Mouse (Mus musculus) ES-Bruce4 (cell line): ENCODE results near the gene Mdfi. TPM values are rescaled to one million over a fixed set of nuclear protein-coding genes. Genes with fewer than 3 reads are reported as not detected.

ENCODE experiments used
- H3K27ac ChIP-seq: 2 replicates; pipeline ENCODE4 v1.5.1; 2012; ENCODE audit warnings: low read length, inconsistent platforms; ENCODE audit not compliant: insufficient read depth
- H3K27me3 ChIP-seq: 2 replicates; pipeline ENCODE4 v1.6.1; 2012; ENCODE audit warnings: mild to moderate bottlenecking, low read length, inconsistent platforms; ENCODE audit not compliant: control insufficient read depth, poor library complexity, insufficient read depth, severe bottlenecking
- H3K36me3 ChIP-seq: 2 replicates; pipeline ENCODE4 v1.6.1; 2012; ENCODE audit warnings: inconsistent platforms, mild to moderate bottlenecking, low read length, moderate library complexity; ENCODE audit not compliant: control insufficient read depth, poor library complexity, insufficient read depth, severe bottlenecking
- H3K4me1 ChIP-seq: one replicate; pipeline ENCODE4 v1.8.1; 2011; ENCODE audit warnings: low read length; ENCODE audit not compliant: control insufficient read depth, insufficient read depth
- H3K4me3 ChIP-seq: 2 replicates; pipeline ENCODE4 v1.5.1; 2011; ENCODE audit warnings: low read depth, mild to moderate bottlenecking, low read length
- H3K9ac ChIP-seq: 2 replicates; pipeline ENCODE4 v1.6.1; 2012; ENCODE audit warnings: low read depth, mild to moderate bottlenecking, inconsistent platforms; ENCODE audit not compliant: poor library complexity, severe bottlenecking
- H3K9me3 ChIP-seq: replicated peaks from 2 replicates; pipeline ENCODE4 v1.6.1; 2012; ENCODE audit warnings: mild to moderate bottlenecking, low read length, inconsistent platforms; ENCODE audit not compliant: control insufficient read depth, poor library complexity, insufficient read depth, severe bottlenecking
- CTCF ChIP-seq: IDR thresholded peaks from one replicate; pipeline ENCODE4 v1.8.1; 2011; ENCODE audit warnings: low read depth, low read length
- EP300 ChIP-seq: IDR thresholded peaks from 2 replicates; pipeline ENCODE4 v1.6.1; 2011; ENCODE audit warnings: low read depth, low read length; ENCODE audit not compliant: insufficient read depth
- POLR2A ChIP-seq: IDR thresholded peaks from one replicate; pipeline ENCODE4 v1.8.1; 2011; ENCODE audit warnings: low read length; ENCODE audit not compliant: insufficient read depth
- polyA plus RNA-seq: library from polyadenylated mRNA; stranded (reverse); fragments of >200 nt; gene quantifications from 2 replicates; pipeline ENCODE4 v1.2.4, GENCODE M21; 2011; ENCODE audit warnings: low read depth; ENCODE audit not compliant: missing spikeins, insufficient read depth, insufficient read length

Mdfi gene
- polyA plus RNA-seq, 1 experiment = 22.3 TPM

DNA sequence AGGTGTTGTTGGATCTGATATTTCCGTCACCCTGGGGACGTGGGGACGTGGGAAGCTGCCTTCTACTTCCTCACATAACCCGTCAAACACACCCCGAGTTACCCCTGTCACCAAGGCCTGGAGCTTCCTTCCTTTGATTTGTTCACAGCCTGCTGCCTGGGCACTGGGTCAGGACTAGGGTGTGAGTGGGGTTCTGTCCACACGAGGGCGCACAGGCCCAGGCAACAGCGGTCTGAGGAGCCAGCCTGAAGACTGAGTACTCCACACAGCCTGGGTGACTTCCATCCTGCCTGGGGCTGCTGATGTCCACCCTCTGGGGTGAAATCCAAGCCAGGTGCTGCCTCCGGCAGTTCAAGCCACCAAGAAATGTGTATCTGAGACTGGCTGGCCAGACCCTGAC is 41.1 kb downstream of the Mdfi start:
- Histone ChIP-seq H3K9me3 (no peaks in the 10 kb centered on the region), H3K9ac (no peak overlapping the region), H3K36me3 (no peaks in the 10 kb centered on the region), H3K4me3 (no peak overlapping the region), H3K4me1 (peaks cover 6% of the 10 kb centered on the region), H3K27me3 (no peaks in the 10 kb centered on the region), H3K27ac (no peak overlapping the region)
- TF ChIP-seq CTCF (peak; percentile 97), POLR2A (no peak)

DNA sequence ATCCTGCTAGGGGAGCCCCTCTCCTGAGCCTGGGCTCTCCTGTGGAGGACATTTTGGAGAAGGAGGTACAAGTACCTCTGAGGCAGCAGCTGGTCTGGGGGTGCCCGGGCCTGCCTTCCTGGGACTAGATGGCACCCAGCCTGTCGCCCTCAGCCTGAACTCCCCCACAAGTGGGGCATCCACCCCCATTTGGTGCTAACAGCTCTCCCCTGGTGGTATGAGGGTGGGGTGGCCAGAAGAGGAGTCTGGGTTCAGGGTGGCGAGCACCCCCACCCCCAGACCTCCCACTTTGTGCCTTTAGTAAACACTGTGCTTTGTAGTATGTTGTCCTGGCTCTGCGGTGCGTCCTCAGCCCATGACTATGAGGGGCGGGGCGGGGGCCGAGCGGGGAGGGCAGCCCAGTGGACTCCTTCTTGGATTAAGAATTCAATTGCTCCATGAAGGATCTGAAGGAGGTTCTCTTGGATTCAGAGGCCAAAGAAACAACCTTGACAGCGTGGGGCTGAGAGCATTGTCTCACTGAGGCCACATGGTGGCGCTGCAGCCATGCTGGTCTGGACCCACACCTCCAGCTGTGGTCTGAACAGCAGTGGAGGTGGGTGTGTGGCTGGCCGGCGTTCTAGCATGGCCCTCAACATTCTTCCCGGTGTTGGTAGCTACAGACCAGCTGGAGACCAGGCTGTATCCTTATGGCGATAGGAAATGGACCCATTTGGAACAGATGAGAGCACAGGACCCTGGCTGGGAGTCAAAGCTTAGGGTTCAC is 42.2 kb downstream of the Mdfi start:
- no peaks in the 10 kb centered on the region for H3K36me3 ChIP-seq
- no peaks in the 10 kb centered on the region for H3K27me3 ChIP-seq
- TF ChIP-seq POLR2A (no peak), EP300 (peak; percentile 52; the same call in 1 of the 2 replicates), CTCF (peak; percentile 99)
- H3K4me3 ChIP-seq = no peak overlapping the region
- H3K9me3 ChIP-seq = no peaks in the 10 kb centered on the region
- peaks cover 11% of the 10 kb centered on the region for H3K4me1 ChIP-seq
- H3K27ac ChIP-seq = no peak overlapping the region
- H3K9ac ChIP-seq = no peak overlapping the region

DNA sequence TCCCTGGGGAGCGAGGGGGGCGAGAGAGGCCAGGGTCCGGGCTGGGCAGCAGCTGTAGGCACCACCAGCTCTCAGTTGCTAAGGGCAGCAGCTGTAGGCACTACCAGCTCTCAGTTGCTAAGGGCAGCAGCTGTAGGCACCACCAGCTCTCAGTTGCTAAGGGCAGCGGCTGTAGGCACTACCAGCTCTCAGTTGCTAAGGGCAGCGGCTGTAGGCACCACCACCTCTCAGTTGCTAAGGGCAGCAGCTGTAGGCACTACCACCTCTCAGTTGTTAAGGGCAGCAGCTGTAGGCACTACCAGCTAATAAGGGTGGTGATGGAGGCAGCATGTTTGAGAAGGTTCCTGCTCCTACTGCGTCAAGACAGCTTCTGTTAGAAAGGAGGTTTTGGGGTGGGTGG is 45.5 kb downstream of the Mdfi start:
- peaks cover 28% of the 10 kb centered on the region for H3K4me1 ChIP-seq
- H3K27me3 ChIP-seq = no peaks in the 10 kb centered on the region

DNA sequence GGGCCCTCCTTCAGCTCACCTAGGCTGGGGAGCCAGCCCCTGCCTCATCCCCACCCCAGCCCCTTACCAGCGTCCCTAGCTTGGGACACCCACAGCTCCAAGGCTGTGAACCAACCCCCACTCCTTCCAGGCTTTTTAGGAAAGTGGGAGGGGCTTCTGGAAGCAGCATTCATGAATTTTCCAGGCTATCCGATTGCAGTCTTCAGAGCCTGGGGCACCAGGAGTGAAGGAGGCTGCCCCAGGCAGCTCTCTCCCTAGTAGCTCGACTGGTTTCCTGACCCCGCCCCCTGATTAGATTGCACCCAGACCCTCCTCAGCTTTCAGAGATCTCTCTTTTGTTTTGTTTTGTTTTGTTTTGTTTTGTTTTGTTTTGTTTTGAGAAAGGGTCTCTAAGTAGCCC is 46.2 kb downstream of the Mdfi start:
- H3K4me1 ChIP-seq = peaks cover 33% of the 10 kb centered on the region
- no peak for TF ChIP-seq CTCF
- peak; percentile 77 for TF ChIP-seq EP300
- H3K4me3 ChIP-seq = peak overlapping the region; percentile 14; the same call in 1 of the 2 replicates
- H3K27ac ChIP-seq = peak overlapping the region; percentile 75
- no peaks in the 10 kb centered on the region for H3K36me3 ChIP-seq
- no peaks in the 10 kb centered on the region for H3K9me3 ChIP-seq
- H3K9ac ChIP-seq = peak overlapping the region; percentile 3; the same call in 1 of the 2 replicates
- no peaks in the 10 kb centered on the region for H3K27me3 ChIP-seq

More for the DNA sequence above, 45.5 kb downstream of the Mdfi start:
- H3K36me3 ChIP-seq = no peaks in the 10 kb centered on the region
- H3K27ac ChIP-seq = no peak overlapping the region; the same call in 1 of the 2 replicates
- TF ChIP-seq CTCF = no peak
- TF ChIP-seq POLR2A = no peak
- no peak for TF ChIP-seq EP300
- H3K9ac ChIP-seq = no peak overlapping the region
- H3K4me3 ChIP-seq = no peak overlapping the region
- no peaks in the 10 kb centered on the region for H3K9me3 ChIP-seq

DNA sequence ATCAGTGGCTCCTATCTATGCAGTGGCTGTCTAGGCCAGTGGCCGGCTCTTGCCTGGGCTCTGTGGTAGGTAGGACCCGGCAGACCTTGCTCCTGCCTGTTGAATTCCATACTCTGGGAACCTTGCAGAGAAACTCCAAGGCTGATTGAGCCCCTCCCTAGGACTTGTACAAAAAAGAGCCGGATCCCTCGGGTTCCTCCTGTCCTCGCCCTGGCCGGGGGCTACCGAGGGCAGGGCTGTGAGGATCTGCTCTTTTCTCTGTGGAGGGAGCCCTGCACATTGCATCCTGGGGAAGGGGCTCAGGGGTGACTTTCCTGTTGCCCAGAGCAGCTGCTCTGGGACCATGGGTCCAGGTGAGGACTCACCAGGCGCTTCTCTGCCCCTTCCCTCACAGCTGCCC is 46.9 kb downstream of the Mdfi start:
- H3K27ac ChIP-seq = peak overlapping the region; percentile 75
- H3K36me3 ChIP-seq = no peaks in the 10 kb centered on the region
- no peaks in the 10 kb centered on the region for H3K9me3 ChIP-seq
- TF ChIP-seq EP300 (peak; percentile 83), POLR2A (no peak)
- no peaks in the 10 kb centered on the region for H3K27me3 ChIP-seq
- peaks cover 34% of the 10 kb centered on the region for H3K4me1 ChIP-seq
- H3K9ac ChIP-seq = peak overlapping the region; percentile 3; the same call in 1 of the 2 replicates
- H3K4me3 ChIP-seq = peak overlapping the region; percentile 14; the same call in 1 of the 2 replicates

DNA sequence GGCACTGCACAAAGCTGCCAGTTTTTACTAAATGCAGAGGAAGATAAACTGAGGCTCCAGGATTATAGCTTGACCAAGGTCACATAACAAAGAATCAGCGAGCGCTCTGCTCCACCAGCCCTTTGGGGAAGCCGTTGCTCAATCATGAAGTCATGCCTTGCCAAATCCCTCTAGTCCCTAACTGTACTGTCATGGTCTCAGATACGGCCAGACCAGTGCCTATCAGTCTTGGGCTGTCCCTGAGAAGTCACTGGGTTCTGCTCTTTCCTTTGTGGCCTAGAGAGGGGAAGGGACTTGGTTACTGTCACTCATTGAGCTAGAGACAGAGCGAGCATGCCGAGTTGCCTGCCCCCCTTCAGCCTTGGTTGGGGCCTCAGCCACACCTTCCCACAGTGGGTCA is 50.1 kb downstream of the Mdfi start:
- no peak for TF ChIP-seq POLR2A
- no peak for TF ChIP-seq CTCF
- TF ChIP-seq EP300 = no peak
- H3K27ac ChIP-seq = no peak overlapping the region
- H3K27me3 ChIP-seq = no peaks in the 10 kb centered on the region
- H3K9me3 ChIP-seq = no peaks in the 10 kb centered on the region
- H3K9ac ChIP-seq = no peak overlapping the region
- H3K4me3 ChIP-seq = no peak overlapping the region
- H3K36me3 ChIP-seq = no peaks in the 10 kb centered on the region
- peaks cover 41% of the 10 kb centered on the region for H3K4me1 ChIP-seq
